Mouse (Mus musculus): ENCODE results near the gene Mrps23. TPM values are rescaled to one million over a fixed set of nuclear protein-coding genes. Genes with fewer than 3 reads are reported as not detected.

Mrps23 gene
- 91.4 TPM for polyA plus RNA-seq (2014; fragmentation: Illumina TruSeq; extraction: RNeasy Lipid Tissue Mini Kit (QIAGEN cat#74804); ENCODE audit: low replicate concordance)

DNA sequence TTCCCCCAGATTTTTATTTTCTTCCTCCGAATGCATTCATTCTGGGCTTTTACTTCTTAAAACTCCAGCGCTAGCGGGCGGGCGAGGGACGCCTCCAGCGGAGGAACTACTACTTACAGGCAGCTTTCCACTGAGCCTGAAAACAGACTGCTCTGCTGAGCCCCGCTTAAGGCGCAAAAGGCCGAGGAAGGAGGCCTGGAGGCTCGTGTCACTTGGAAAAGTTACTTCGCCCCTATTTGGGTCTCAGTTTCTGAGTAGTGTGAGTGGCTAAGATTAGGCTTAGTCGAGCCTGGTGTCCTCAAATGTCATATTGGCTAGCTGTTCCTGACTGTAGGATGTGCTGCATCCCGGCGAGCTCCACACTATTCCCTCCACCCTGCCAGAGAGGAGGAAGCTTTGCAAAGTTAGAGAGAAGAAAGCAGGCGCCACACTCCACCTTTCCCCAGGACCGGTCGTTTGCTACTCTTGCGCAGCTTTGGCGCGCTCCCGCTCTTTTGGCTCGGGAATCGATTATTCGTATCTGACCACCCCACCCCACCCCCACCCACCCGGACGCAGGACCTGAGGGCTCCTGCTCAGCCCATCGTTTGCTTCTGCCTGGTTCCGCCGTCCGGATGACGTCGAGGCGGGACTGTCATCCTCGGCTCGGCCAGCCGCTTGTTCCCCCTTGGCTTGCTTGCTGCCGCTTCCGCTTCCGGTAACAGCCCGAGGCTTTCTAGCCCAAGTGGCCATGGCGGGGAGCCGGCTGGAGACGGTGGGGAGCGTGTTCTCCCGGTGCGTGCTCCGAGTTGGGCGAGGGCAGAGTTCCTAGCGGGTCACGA, at the start of gene Mrps23:
Gene Mrps23 (plus strand): TSS at position 677 of the 821 bp plus-strand sequence.

Other genes starting within 250 kb of the Mrps23 start
- 110 TPM for gene Dynll2, start 216.9 kb upstream of the Mrps23 start, polyA plus RNA-seq (2014; fragmentation: Illumina TruSeq; extraction: RNeasy Lipid Tissue Mini Kit (QIAGEN cat#74804); ENCODE audit: low replicate concordance)
- gene Srsf1, start 157.0 kb upstream of the Mrps23 start, polyA plus RNA-seq (2014; fragmentation: Illumina TruSeq; extraction: RNeasy Lipid Tissue Mini Kit (QIAGEN cat#74804); ENCODE audit: low replicate concordance), result 804 TPM
- 76.0 TPM for gene Vezf1, start 136.1 kb upstream of the Mrps23 start, polyA plus RNA-seq (2014; fragmentation: Illumina TruSeq; extraction: RNeasy Lipid Tissue Mini Kit (QIAGEN cat#74804); ENCODE audit: low replicate concordance)
- 0.59 TPM for gene Cuedc1, start 106.3 kb upstream of the Mrps23 start, polyA plus RNA-seq (2014; fragmentation: Illumina TruSeq; extraction: RNeasy Lipid Tissue Mini Kit (QIAGEN cat#74804); ENCODE audit: low replicate concordance)
- gene Ccdc182, start 89.7 kb downstream of the Mrps23 start, polyA plus RNA-seq (2014; fragmentation: Illumina TruSeq; extraction: RNeasy Lipid Tissue Mini Kit (QIAGEN cat#74804); ENCODE audit: low replicate concordance), result not detected

Measured in small intestine, adult 10 weeks (tissue).